Mouse (Mus musculus): Measurements from ENCODE around the gene Olfr520.
"Not testable (repeated sequence)": the region's sequence is repeated elsewhere in the genome, so short reads cannot be mapped to it uniquely, and the experiment has no call there.

Gene Olfr520

GRCm38 (mm10) chr7:99729973-99730372, at the start of gene Olfr520:
Gene Olfr520, plus strand, starts transcription at chr7:99730273.
- no peak for DNase-seq (ENCODE audit: low spot score in 2 of 2)

- no peak for DNase-seq (ENCODE audit: low spot score in 2 of 2)
Measured at GRCm38 (mm10) chr7:99680771-99681170, 49.3 kb upstream of the Olfr520 start.

GRCm38 (mm10) chr7:99684086-99684485, 46.0 kb upstream of the Olfr520 start:
- no peak for DNase-seq (ENCODE audit: low spot score in 2 of 2)

- DNase-seq (ENCODE audit: low spot score in 2 of 2): no peak
Measured at GRCm38 (mm10) chr7:99690819-99691218, 39.3 kb upstream of the Olfr520 start.

GRCm38 (mm10) chr7:99692396-99692795, 37.7 kb upstream of the Olfr520 start:
- no peak for DNase-seq (ENCODE audit: low spot score in 2 of 2)

- DNase-seq (ENCODE audit: low spot score in 2 of 2): no peak
Measured at GRCm38 (mm10) chr7:99693387-99693786, 36.7 kb upstream of the Olfr520 start.

GRCm38 (mm10) chr7:99693976-99694375, 36.1 kb upstream of the Olfr520 start:
- no peak for DNase-seq (ENCODE audit: low spot score in 2 of 2)

GRCm38 (mm10) chr7:99694424-99694823, 35.6 kb upstream of the Olfr520 start:
- DNase-seq (ENCODE audit: low spot score in 2 of 2): not testable (repeated sequence)

- no peak for DNase-seq (ENCODE audit: low spot score in 2 of 2)
Measured at GRCm38 (mm10) chr7:99695471-99696057, 34.5 kb upstream of the Olfr520 start.

GRCm38 (mm10) chr7:99698576-99698975, 31.5 kb upstream of the Olfr520 start:
- no peak for DNase-seq (ENCODE audit: low spot score in 2 of 2)

GRCm38 (mm10) chr7:99699106-99699505, 31.0 kb upstream of the Olfr520 start:
- no peak for DNase-seq (ENCODE audit: low spot score in 2 of 2)

GRCm38 (mm10) chr7:99699709-99700151, 30.3 kb upstream of the Olfr520 start:
- DNase-seq (ENCODE audit: low spot score in 2 of 2): no peak

- DNase-seq (ENCODE audit: low spot score in 2 of 2): no peak
Measured at GRCm38 (mm10) chr7:99700641-99701040, 29.4 kb upstream of the Olfr520 start.

GRCm38 (mm10) chr7:99702201-99702600, 27.9 kb upstream of the Olfr520 start:
- no peak for DNase-seq (ENCODE audit: low spot score in 2 of 2)

GRCm38 (mm10) chr7:99704736-99705519, 25.1 kb upstream of the Olfr520 start:
- no peak for DNase-seq (ENCODE audit: low spot score in 2 of 2)

- no peak for DNase-seq (ENCODE audit: low spot score in 2 of 2)
Measured at GRCm38 (mm10) chr7:99706341-99707037, 23.6 kb upstream of the Olfr520 start.

- no peak for DNase-seq (ENCODE audit: low spot score in 2 of 2)
Measured at GRCm38 (mm10) chr7:99707038-99707595, 23.0 kb upstream of the Olfr520 start.

GRCm38 (mm10) chr7:99707671-99708070, 22.4 kb upstream of the Olfr520 start:
- no peak for DNase-seq (ENCODE audit: low spot score in 2 of 2)

GRCm38 (mm10) chr7:99708301-99708721, 21.8 kb upstream of the Olfr520 start:
- no peak for DNase-seq (ENCODE audit: low spot score in 2 of 2)

GRCm38 (mm10) chr7:99708750-99709149, 21.3 kb upstream of the Olfr520 start:
- DNase-seq (ENCODE audit: low spot score in 2 of 2): no peak

GRCm38 (mm10) chr7:99709992-99710391, 20.1 kb upstream of the Olfr520 start:
- no peak for DNase-seq (ENCODE audit: low spot score in 2 of 2)

- DNase-seq (ENCODE audit: low spot score in 2 of 2): peak in 1 of 2 experiments; percentile 29
Measured at GRCm38 (mm10) chr7:99710476-99710875, 19.6 kb upstream of the Olfr520 start.

All from spleen, postnatal 14 days (tissue).